Mouse (Mus musculus) thymus, adult 2 months (tissue): ENCODE results near the gene Nmral1.
"Not testable (repeated sequence)": the region's sequence is repeated elsewhere in the genome, so short reads cannot be mapped to it uniquely, and the experiment has no call there.

ENCODE experiments used
- CTCF ChIP-seq: fragments of 200-500 bp; IDR thresholded peaks from 2 replicates; pipeline ENCODE4 v1.5.1; 2012; ENCODE audit warnings: mild to moderate bottlenecking, control low read depth, low read length, moderate library complexity, borderline replicate concordance; ENCODE audit not compliant: control insufficient read depth, poor library complexity, insufficient read depth; ENCODE audit errors: extremely low read depth
- POLR2A ChIP-seq: fragments of 200-500 bp; IDR thresholded peaks from 2 replicates; pipeline ENCODE4 v1.6.1; 2012; ENCODE audit warnings: mild to moderate bottlenecking, low read length, control low read depth, moderate library complexity; ENCODE audit not compliant: control insufficient read depth, poor library complexity, insufficient read depth; ENCODE audit errors: extremely low read depth

- not testable (repeated sequence) for TF ChIP-seq CTCF, POLR2A
These were observed 29.8 kb downstream of the Nmral1 start for GRCm38 (mm10) chr16:4689371-4689770.
